ENCODE assay signal across 13 mouse cellular contexts in genomic region chr15:17006139-17006538, GRCm38 (mm10).
"Had no signal": no experiment of that assay in that cellular context is flagged by ENCODE, and none has a peak within 500 bp of the region (broad histone marks: within the 10 kb centered on the region; RNA-seq: fewer than 3 reads in every experiment).

No protein-coding gene starts in this region.

- H3K4me1 ChIP-seq: limb, embryonic 13.5 days; liver, embryonic 12.5 days; lung, embryonic 15.5 days; midbrain, embryonic 12.5 days; neural tube, embryonic 13.5 days had no signal

- H3K27me3 ChIP-seq: limb, embryonic 13.5 days; liver, embryonic 12.5 days; lung, embryonic 15.5 days; midbrain, embryonic 12.5 days; neural tube, embryonic 13.5 days had no signal

- H3K36me3 ChIP-seq: limb, embryonic 13.5 days; liver, embryonic 12.5 days; lung, embryonic 15.5 days; midbrain, embryonic 12.5 days; neural tube, embryonic 13.5 days had no signal

- H3K9ac ChIP-seq: limb, embryonic 13.5 days; liver, embryonic 12.5 days; lung, embryonic 15.5 days; midbrain, embryonic 12.5 days; neural tube, embryonic 13.5 days had no signal

- DNase-seq: kidney, adult 11 months; kidney, adult 9 months; kidney, postnatal 10 days; left cerebral cortex, postnatal 4 days; thymus, adult 18-20 months; thymus, postnatal 14 days had no signal

- H3K4me3 ChIP-seq: limb, embryonic 13.5 days; liver, embryonic 12.5 days; lung, embryonic 15.5 days; midbrain, embryonic 12.5 days; neural tube, embryonic 13.5 days had no signal

- H3K27ac ChIP-seq: limb, embryonic 13.5 days; liver, embryonic 12.5 days; lung, embryonic 15.5 days; midbrain, embryonic 12.5 days; neural tube, embryonic 13.5 days; stomach, postnatal 0 days had no signal

- H3K4me2 ChIP-seq: limb, embryonic 13.5 days; liver, embryonic 12.5 days; lung, embryonic 15.5 days; midbrain, embryonic 12.5 days; neural tube, embryonic 13.5 days had no signal

- H3K9me3 ChIP-seq: limb, embryonic 13.5 days; liver, embryonic 12.5 days; lung, embryonic 15.5 days; midbrain, embryonic 12.5 days; neural tube, embryonic 13.5 days had no signal

- ATAC-seq: liver, embryonic 12.5 days; midbrain, embryonic 16.5 days had no signal
